Comparison of ENCODE assay signal across 8 mouse cellular contexts in genomic region chr19:38775548-38775947, GRCm38 (mm10). TPM values are rescaled to one million over a fixed set of nuclear protein-coding genes. Genes with fewer than 3 reads are reported as not detected.
A peak's percentile ranks its signal among the peaks of the same experiment; 100 is the strongest.
DNase-seq lines count a peak whose midpoint lies in the region; ATAC-seq lines count a peak whose summit lies in the region.

No protein-coding gene starts in this region.

- H3K9me3 ChIP-seq in hindbrain, embryonic 16.5 days (ENCODE audit: control insufficient read depth, low read length) = no peaks in the 10 kb centered on the region
- H3K9me3 ChIP-seq in limb, embryonic 10.5 days (replicated peaks) = no peaks in the 10 kb centered on the region

- WGBS in hindbrain, embryonic 16.5 days = 63% methylated on average over 4 of the region's 4 CpGs
- WGBS in limb, embryonic 10.5 days = 62% methylated on average over 4 of the region's 4 CpGs

- H3K4me2 ChIP-seq in hindbrain, embryonic 16.5 days (ENCODE audit: low read length) = no peak overlapping the region

- no peaks in the 10 kb centered on the region for H3K36me3 ChIP-seq in hindbrain, embryonic 16.5 days (ENCODE audit: control insufficient read depth, insufficient read depth, low read length)
- H3K36me3 ChIP-seq in limb, embryonic 10.5 days = no peaks in the 10 kb centered on the region

- H3K27ac ChIP-seq in hindbrain, embryonic 16.5 days (ENCODE audit: low read depth, low read length) = no peak overlapping the region
- no peak overlapping the region for H3K27ac ChIP-seq in limb, embryonic 10.5 days

- H3K4me1 ChIP-seq in hindbrain, embryonic 16.5 days (ENCODE audit: control insufficient read depth, insufficient read depth, low read depth, low read length) = no peaks in the 10 kb centered on the region
- no peaks in the 10 kb centered on the region for H3K4me1 ChIP-seq in limb, embryonic 10.5 days

- 0 out of 2 replicates have a peak, but pooled peaks have one; percentile 56 for ATAC-seq in hindbrain, embryonic 16.5 days
- no peak for ATAC-seq in megakaryocyte, adult 5-6 weeks (ENCODE audit: poor library complexity, severe bottlenecking)

- H3K4me3 ChIP-seq in hindbrain, embryonic 16.5 days (ENCODE audit: low read length) = no peak overlapping the region
- H3K4me3 ChIP-seq in limb, embryonic 10.5 days = no peak overlapping the region

- peak; percentile 63 for DNase-seq in layer of hippocampus, adult 11-12 months (ENCODE audit: low spot score)
- DNase-seq in layer of hippocampus, adult 9-10 months (ENCODE audit: low spot score) = no peak
- peak; percentile 66 for DNase-seq in R1 (ENCODE audit: low read depth, low spot score)
- DNase-seq in cerebellum, postnatal 36 days = peak; percentile 9 to 15
- DNase-seq in limb, embryonic 10.5 days (ENCODE audit: low spot score) = peak; percentile 44
- DNase-seq in retina, postnatal 7 days (ENCODE audit: low read depth, low spot score) = peak; percentile 21

- no peak overlapping the region for H3K9ac ChIP-seq in hindbrain, embryonic 16.5 days (ENCODE audit: low read depth, low read length)

- H3K27me3 ChIP-seq in hindbrain, embryonic 16.5 days (replicated peaks; ENCODE audit: control insufficient read depth, insufficient read depth, low read length) = no peaks in the 10 kb centered on the region
- H3K27me3 ChIP-seq in limb, embryonic 10.5 days (ENCODE audit: low read depth, poor library complexity, severe bottlenecking) = no peaks in the 10 kb centered on the region

RNA-seq across cellular contexts. Expression of gene Noc3l, which starts 43.5 kb away (rescaled TPM):
- polyA plus RNA-seq in hindbrain, embryonic 16.5 days (2015; fragmentation: Nextera tagmentation; extraction: Ambion mirVana) = 3.3 and 4.2 TPM in 2 replicates
- 11.2 and 11.7 TPM in 2 replicates for polyA plus RNA-seq in limb, embryonic 10.5 days (2016; fragmentation: Nextera tagmentation; extraction: Ambion mirVana)
- total RNA-seq in megakaryocyte, adult 5-6 weeks (2015) = 3.6 and 5.2 TPM in 2 replicates
- 10.2 and 10.5 TPM in 2 replicates for total RNA-seq in megakaryocyte, adult 5-6 weeks (2017)
